In the genomic region with DNA sequence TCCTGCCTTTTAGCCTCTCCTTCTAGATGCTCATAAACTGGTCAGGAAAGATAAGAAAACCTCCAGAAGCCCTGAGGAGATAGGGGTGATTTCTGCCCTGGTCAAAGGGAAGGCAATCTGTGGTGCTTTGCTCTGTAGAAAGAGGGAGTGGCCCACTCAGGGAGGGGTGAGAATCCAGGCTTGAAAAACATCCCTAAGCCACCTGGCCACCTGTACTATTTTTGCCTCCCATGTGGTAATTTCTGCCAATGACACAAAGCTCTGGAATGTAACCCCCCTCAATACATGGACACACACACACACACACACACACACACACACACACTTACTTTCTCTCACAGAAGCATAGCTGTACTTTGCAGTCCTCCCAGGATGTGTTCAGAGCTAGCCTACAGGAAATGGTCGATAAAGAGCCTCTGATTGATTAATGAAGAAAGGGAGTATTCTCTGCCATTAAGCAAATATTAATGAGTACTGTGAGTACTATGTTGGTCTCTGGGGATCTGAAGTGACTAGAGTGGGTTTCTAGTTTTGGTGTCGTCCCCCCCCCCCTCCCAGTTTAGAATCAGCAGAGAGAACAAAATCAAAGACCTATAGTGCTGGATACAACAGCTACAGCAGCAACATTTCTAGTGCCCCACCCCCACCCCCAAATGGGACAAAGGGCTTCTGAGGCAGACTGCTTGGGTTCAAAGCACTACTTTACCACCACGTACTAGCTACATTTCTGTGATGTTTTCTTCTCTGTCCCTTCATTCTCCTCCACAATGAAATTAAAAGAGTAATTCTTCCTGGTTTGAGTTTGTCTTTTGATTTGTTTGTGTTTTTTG, we compare ENCODE assay signal across 11 mouse cellular contexts. TPM values are rescaled to one million over a fixed set of nuclear protein-coding genes. Genes with fewer than 3 reads are reported as not detected.
DNase-seq lines count a peak whose midpoint lies in the region; ATAC-seq lines count a peak whose summit lies in the region.
"Had no signal": no experiment of that assay in that cellular context is flagged by ENCODE, and none has a peak within 500 bp of the region (broad histone marks: within the 10 kb centered on the region; RNA-seq: fewer than 3 reads in every experiment).

No protein-coding gene starts in this region.

- H3K27ac ChIP-seq in lung, embryonic 16.5 days (ENCODE audit: low read length) = peak overlapping the region; percentile 61
- H3K27ac ChIP-seq: neural tube, embryonic 12.5 days had no signal

- WGBS in lung, embryonic 16.5 days = 35% methylated on average over 3 of the region's 3 CpGs

- H3K9me3 ChIP-seq in lung, embryonic 16.5 days (ENCODE audit: control insufficient read depth, low read length) = no peaks in the 10 kb centered on the region
- H3K9me3 ChIP-seq: neural tube, embryonic 12.5 days had no signal

- H3K9ac ChIP-seq in lung, embryonic 16.5 days (ENCODE audit: low read length) = no peak overlapping the region; the same call in 1 of the 2 replicates
- H3K9ac ChIP-seq: neural tube, embryonic 12.5 days had no signal

- peaks cover 28% of the 10 kb centered on the region for H3K4me1 ChIP-seq in lung, embryonic 16.5 days (replicated peaks; ENCODE audit: control insufficient read depth, insufficient read depth, low read length)

- DNase-seq in cerebellum, adult 11-12 months = peak; percentile 63
- DNase-seq in cerebellum, adult 9-10 months = no peak
- no peak for DNase-seq in lung, postnatal 14 days
- DNase-seq in right cerebral cortex, postnatal 14 days = no peak
- DNase-seq: B cell, adult 2 months; cerebellum, adult 8-10 months had no signal

- H3K36me3 ChIP-seq in lung, embryonic 16.5 days (ENCODE audit: control insufficient read depth, insufficient read depth, low read length) = no peaks in the 10 kb centered on the region
- H3K36me3 ChIP-seq: neural tube, embryonic 12.5 days had no signal

- H3K4me3 ChIP-seq in lung, embryonic 16.5 days (ENCODE audit: low read length) = no peak overlapping the region
- H3K4me3 ChIP-seq: neural tube, embryonic 12.5 days had no signal

- no peaks in the 10 kb centered on the region for H3K27me3 ChIP-seq in lung, embryonic 16.5 days (ENCODE audit: control insufficient read depth, insufficient read depth, low read depth, low read length)
- H3K27me3 ChIP-seq: neural tube, embryonic 12.5 days had no signal

- peak; percentile 43; the same call in 1 of the 2 replicates for ATAC-seq in lung, embryonic 16.5 days (ENCODE audit: low read depth)
- ATAC-seq in erythroblast, adult 5-6 weeks (replicated peaks; ENCODE audit: low FRiP score, poor library complexity, severe bottlenecking) = peak; percentile 67
- ATAC-seq in megakaryocyte, adult 5-6 weeks (ENCODE audit: poor library complexity, severe bottlenecking) = peak; percentile 27; the same call in 1 of the 2 replicates
- no peak for ATAC-seq in frontal cortex, adult (ENCODE audit: low TSS enrichment)

- H3K4me2 ChIP-seq in lung, embryonic 16.5 days (ENCODE audit: low read depth, low read length) = no peak overlapping the region
- H3K4me2 ChIP-seq: neural tube, embryonic 12.5 days had no signal

RNA-seq across cellular contexts. Expression of a gene that starts 20.0 kb away (rescaled TPM):
- 120 and 121 TPM in 2 replicates for polyA plus RNA-seq in lung, embryonic 16.5 days (2015; fragmentation: Nextera tagmentation; extraction: Ambion mirVana)
- 543 and 572 TPM in 2 replicates for total RNA-seq in erythroblast, adult 5-6 weeks (2015; ENCODE audit: low replicate concordance)
- total RNA-seq in erythroblast, adult 5-6 weeks (2017; ENCODE audit: low replicate concordance) = 807 and 937 TPM in 2 replicates
- 7.1 and 9.3 TPM in 2 replicates for total RNA-seq in megakaryocyte, adult 5-6 weeks (2015)
- 9.3 and 12.8 TPM in 2 replicates for total RNA-seq in megakaryocyte, adult 5-6 weeks (2017)

RNA-seq across cellular contexts. Expression of a gene that starts 36.2 kb away (rescaled TPM):
- 85.8 and 101 TPM in 2 replicates for polyA plus RNA-seq in lung, embryonic 16.5 days (2015; fragmentation: Nextera tagmentation; extraction: Ambion mirVana)
- 39.8 and 43.9 TPM in 2 replicates for total RNA-seq in erythroblast, adult 5-6 weeks (2015; ENCODE audit: low replicate concordance)
- total RNA-seq in erythroblast, adult 5-6 weeks (2017; ENCODE audit: low replicate concordance) = 53.4 and 65.9 TPM in 2 replicates
- 102 TPM in 2 replicates for total RNA-seq in megakaryocyte, adult 5-6 weeks (2015)
- 122 and 126 TPM in 2 replicates for total RNA-seq in megakaryocyte, adult 5-6 weeks (2017)

RNA-seq across cellular contexts. Expression of a gene that starts 57.6 kb away (rescaled TPM):
- polyA plus RNA-seq in lung, embryonic 16.5 days (2015; fragmentation: Nextera tagmentation; extraction: Ambion mirVana) = 99.6 and 104 TPM in 2 replicates
- total RNA-seq in erythroblast, adult 5-6 weeks (2015; ENCODE audit: low replicate concordance) = not detected in 2 replicates
- total RNA-seq in erythroblast, adult 5-6 weeks (2017; ENCODE audit: low replicate concordance) = not detected in 2 replicates
- 0.20 and 0.55 TPM in 2 replicates for total RNA-seq in megakaryocyte, adult 5-6 weeks (2015)
- total RNA-seq in megakaryocyte, adult 5-6 weeks (2017) = 0.41 TPM in 1 of 2 replicates, not detected in the other

Comparison
In these comparisons a context has a peak if more than half of its experiments do, and no peak if none do; other contexts are left out.
1. RNA of a gene that starts 20.0 kb away (total RNA-seq): 543 to 937 TPM in erythroblast, adult 5-6 weeks; 7.1 to 12.8 TPM in megakaryocyte, adult 5-6 weeks; every median in the first group is over 10 times any median in the second.